Mouse (Mus musculus) kidney, embryonic 15.5 days (tissue): Measurements from ENCODE around the gene Unc45b. TPM values are rescaled to one million over a fixed set of nuclear protein-coding genes. Genes with fewer than 3 reads are reported as not detected.
"Not testable (repeated sequence)": the region's sequence is repeated elsewhere in the genome, so short reads cannot be mapped to it uniquely, and the experiment has no call there.

Experiments
- ATAC-seq: fragments of 200-750 bp; cut with Nextera tagmentation; replicated peaks from 2 replicates; pipeline ENCODE4 v1.8.0; 2017; ENCODE audit warnings: moderate TSS enrichment; ENCODE audit not compliant: low FRiP score
- H3K27ac ChIP-seq: fragments of 300-500 bp; sonication (generic); 2 replicates; pipeline ENCODE4 v1.5.1; 2015; ENCODE audit warnings: mild to moderate bottlenecking, inconsistent platforms
- H3K27me3 ChIP-seq: fragments of 300-500 bp; sonication (generic); 2 replicates; pipeline ENCODE4 v1.6.1; 2015; ENCODE audit warnings: inconsistent platforms
- H3K36me3 ChIP-seq: fragments of 300-500 bp; sonication (generic); 2 replicates; pipeline ENCODE4 v1.6.1; 2015; ENCODE audit warnings: inconsistent platforms
- H3K4me1 ChIP-seq: fragments of 300-500 bp; sonication (generic); 2 replicates; pipeline ENCODE4 v1.6.1; 2015; ENCODE audit warnings: inconsistent platforms
- H3K4me2 ChIP-seq: fragments of 300-500 bp; sonication (generic); 2 replicates; pipeline ENCODE4 v1.6.1; 2015; ENCODE audit warnings: moderate library complexity, mild to moderate bottlenecking, inconsistent platforms
- H3K4me3 ChIP-seq: fragments of 300-500 bp; sonication (generic); replicated peaks from 2 replicates; pipeline ENCODE4 v1.5.1; 2015; ENCODE audit warnings: mild to moderate bottlenecking, inconsistent platforms
- H3K9ac ChIP-seq: fragments of 300-500 bp; sonication (generic); 2 replicates; pipeline ENCODE4 v1.6.1; 2015; ENCODE audit warnings: mild to moderate bottlenecking, inconsistent platforms
- H3K9me3 ChIP-seq: fragments of 300-500 bp; sonication (generic); replicated peaks from 2 replicates; pipeline ENCODE4 v1.6.1; 2016; ENCODE audit warnings: inconsistent platforms
- WGBS: fragments of 180-500 bp; shearing (Covaris S2); methylation state at CpG from one replicate; pipeline ENCODE4 v1.1.7; 2015; ENCODE audit warnings: mixed read lengths; 5-methylcytosine and 5-hydroxymethylcytosine counted together
- microRNA-seq: library from miRNA; unstranded; fragments of <30 nt; microRNA quantifications from one replicate; pipeline ENCODE4, GENCODE M21; 2016
- polyA plus RNA-seq: library from polyadenylated mRNA; unstranded; fragments of >200 nt; fragmentation: Nextera tagmentation; extraction: Ambion mirVana; gene quantifications from 2 replicates; pipeline ENCODE4 v1.2.1, GENCODE M21; 2015

The Unc45b gene
- polyA plus RNA-seq, 1 experiment from 2014 or later: 7.1 TPM

DNA sequence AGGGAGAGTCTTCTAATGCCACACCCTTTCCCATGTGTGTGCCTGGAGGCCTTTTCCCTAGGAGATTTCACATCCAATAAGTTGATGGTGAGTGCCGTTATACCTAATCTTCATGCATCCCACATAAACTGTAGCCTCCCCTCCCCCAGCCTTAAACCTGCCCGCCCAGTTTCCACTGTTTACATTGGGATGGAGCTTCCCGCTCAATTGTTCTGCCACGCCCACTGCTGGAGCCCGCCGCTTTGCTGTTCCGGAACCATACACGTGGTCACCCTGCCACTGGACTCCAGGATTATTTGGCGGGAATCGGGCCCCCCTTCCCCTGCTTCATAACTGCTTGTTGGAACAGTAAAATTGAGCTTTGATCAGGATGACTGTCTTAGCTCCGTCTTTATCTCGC is 79.0 kb downstream of the Unc45b start:
- H3K9me3 ChIP-seq: no peaks in the 10 kb centered on the region
- peak overlapping the region; percentile 55 for H3K4me3 ChIP-seq
- WGBS: 23% methylated on average over 12 of the region's 12 CpGs
- H3K4me2 ChIP-seq: peak overlapping the region; percentile 89
- H3K27me3 ChIP-seq: no peaks in the 10 kb centered on the region
- no peak overlapping the region for H3K9ac ChIP-seq
- peaks cover 18% of the 10 kb centered on the region for H3K36me3 ChIP-seq
- H3K27ac ChIP-seq: no peak overlapping the region
- peaks cover 22% of the 10 kb centered on the region for H3K4me1 ChIP-seq
- 0 out of 2 replicates have a peak, but pooled peaks have one; percentile 40 for ATAC-seq

DNA sequence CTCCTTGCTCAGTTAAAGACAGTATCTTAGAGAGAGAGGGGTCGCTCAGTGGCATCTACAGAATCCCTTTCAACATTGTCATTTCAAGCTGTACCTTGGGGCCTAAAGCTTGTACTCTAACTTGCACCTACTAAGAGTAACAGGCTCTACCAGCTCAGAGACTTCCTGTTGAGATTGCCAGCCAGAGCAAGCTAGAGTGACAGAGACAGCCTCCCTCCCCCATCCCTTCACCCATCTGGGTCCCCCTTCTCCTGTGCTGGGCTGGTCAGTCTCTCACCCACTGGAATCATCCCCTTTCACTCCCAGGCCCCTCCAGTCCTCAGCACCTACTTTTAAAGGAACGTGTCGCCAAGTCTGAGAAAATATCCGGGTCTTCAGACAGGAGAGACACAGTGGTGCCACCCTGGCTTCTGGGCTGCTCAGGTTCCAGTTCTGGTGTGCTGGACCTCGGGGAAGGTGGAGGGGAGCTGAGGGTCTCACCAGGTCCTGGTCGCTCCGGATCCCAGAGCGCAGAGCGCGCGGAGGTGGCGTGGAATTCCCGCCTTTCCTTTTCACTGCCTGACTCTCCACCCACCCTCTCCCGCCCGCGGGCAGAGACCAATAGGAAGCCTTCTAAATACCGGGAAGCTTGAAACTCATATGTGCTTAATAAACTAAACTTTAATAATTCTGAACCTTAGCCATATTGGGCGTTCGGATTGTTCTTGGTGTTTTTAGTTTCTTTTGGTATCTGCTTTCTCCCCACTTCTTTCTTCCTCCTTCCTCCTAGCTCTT is 80.4 kb downstream of the Unc45b start:
- peak; percentile 58; the same call in 1 of the 2 replicates for ATAC-seq
- H3K27ac ChIP-seq: peak overlapping the region; percentile 80

DNA sequence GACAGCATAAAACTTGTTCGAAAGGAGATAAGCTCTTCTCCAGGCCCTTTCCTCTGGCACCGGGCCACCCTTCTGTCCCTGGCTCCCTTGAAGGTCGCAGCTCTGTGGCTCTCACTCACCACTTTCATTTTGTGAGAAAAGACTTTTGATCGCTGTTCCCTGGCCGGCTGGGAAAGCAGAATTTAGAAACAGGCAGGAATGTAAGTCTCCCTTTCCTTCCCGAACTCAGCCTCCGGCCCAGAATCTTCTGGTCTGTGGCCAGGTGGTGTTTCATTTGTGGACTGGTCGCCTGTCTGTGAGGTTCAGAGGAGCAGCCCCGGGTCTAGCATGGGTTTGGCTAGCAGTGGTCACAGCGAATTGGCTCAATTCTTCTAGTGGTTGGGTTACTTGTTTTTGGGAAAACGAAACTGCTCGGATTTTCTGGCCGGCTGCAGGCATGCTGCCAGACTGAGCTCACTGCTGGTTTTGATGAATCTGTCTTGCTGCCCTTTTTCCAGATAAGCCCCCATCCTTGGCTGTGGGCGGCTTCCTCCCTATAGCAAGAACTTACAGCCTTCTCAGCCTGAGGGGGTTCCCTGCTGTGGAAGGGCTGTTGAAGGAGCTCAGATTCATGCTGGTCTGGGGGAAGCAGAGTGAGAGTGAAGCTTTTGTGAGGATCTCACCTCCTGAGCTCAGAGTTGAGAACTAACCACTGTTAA is 81.3 kb downstream of the Unc45b start, which contains the start of gene Slfn9:
Gene Slfn9 (minus strand): TSS at position 362 of the 698 bp plus-strand sequence.
- peak; percentile 22; the same call in 1 of the 2 replicates for ATAC-seq
- H3K9me3 ChIP-seq: no peaks in the 10 kb centered on the region
- peaks cover 8% of the 10 kb centered on the region; the same call in 1 of the 2 replicates for H3K36me3 ChIP-seq
- peak within 1 kb of the TSS; percentile 89 for H3K4me2 ChIP-seq
- WGBS: 5% methylated on average over 14 of the region's 14 CpGs
- H3K27me3 ChIP-seq: no peaks in the 10 kb centered on the region
- H3K4me3 ChIP-seq: peak within 1 kb of the TSS; percentile 55
- H3K9ac ChIP-seq: peak within 1 kb of the TSS; percentile 52
- peaks cover 21% of the 10 kb centered on the region for H3K4me1 ChIP-seq
- peak within 1 kb of the TSS; percentile 80 for H3K27ac ChIP-seq

More for the DNA sequence above, 80.4 kb downstream of the Unc45b start:
- Histone ChIP-seq H3K4me1 (peaks cover 22% of the 10 kb centered on the region), H3K9ac (peak overlapping the region; percentile 52), H3K4me3 (peak overlapping the region; percentile 55), H3K4me2 (peak overlapping the region; percentile 89)
- WGBS: 15% methylated on average over 19 of the region's 19 CpGs
- not testable (repeated sequence) for H3K27me3 ChIP-seq, H3K9me3 ChIP-seq, H3K36me3 ChIP-seq

Small RNA genes within 50 kb of the gene (microRNA-seq; reads per million reads assigned to microRNA genes)
- gene Mir7679: not detected

Other genes with a start within 250 kb of the Unc45b start
- 0.39 and 0.44 TPM in 2 replicates for gene Cct6b, start 146.2 kb upstream of the Unc45b start, polyA plus RNA-seq
- 42.0 and 44.6 TPM in 2 replicates for gene Zfp830, start 146.2 kb upstream of the Unc45b start, polyA plus RNA-seq
- gene Lig3, start 129.4 kb upstream of the Unc45b start, polyA plus RNA-seq: 33.3 and 34.6 TPM in 2 replicates
- gene Rffl, start 39.3 kb upstream of the Unc45b start, polyA plus RNA-seq: 22.3 and 23.6 TPM in 2 replicates
- 11.1 and 13.9 TPM in 2 replicates for gene Rad51d, start 19.9 kb upstream of the Unc45b start, polyA plus RNA-seq
- gene Fndc8, start 18.4 kb upstream of the Unc45b start, polyA plus RNA-seq: 0.18 and 0.39 TPM in 2 replicates
- gene Nle1, start 2.1 kb upstream of the Unc45b start, polyA plus RNA-seq: 34.9 and 40.0 TPM in 2 replicates
- gene Slfn5, start 40.8 kb downstream of the Unc45b start, polyA plus RNA-seq: 7.4 and 9.8 TPM in 2 replicates
- 18.6 and 20.7 TPM in 2 replicates for gene Slfn9, start 81.3 kb downstream of the Unc45b start, polyA plus RNA-seq
- gene Slfn8, start 110.3 kb downstream of the Unc45b start, polyA plus RNA-seq: 0.54 and 0.58 TPM in 2 replicates
- gene Slfn2, start 154.6 kb downstream of the Unc45b start, polyA plus RNA-seq: 4.0 and 4.4 TPM in 2 replicates
- gene Slfn1, start 206.3 kb downstream of the Unc45b start, polyA plus RNA-seq: 0.28 and 0.31 TPM in 2 replicates